Mouse (Mus musculus) left cerebral cortex, adult 8-10 months (tissue): ENCODE data around the gene Bag2. TPM values are rescaled to one million over a fixed set of nuclear protein-coding genes. Genes with fewer than 3 reads are reported as not detected.

Source experiments
- DNase-seq, 2 experiments: peaks; one replicate each; pipeline ENCODE4 v3.0.0; 2022; ENCODE audit warnings: low spot score in 2 of 2
- total RNA-seq, 4 experiments: library from RNA; stranded (reverse); gene quantifications; 2 replicates each; pipeline ENCODE4 v1.2.4; 2022

Bag2 gene
- 10 to 100 TPM in 1 of 4 experiments, 1 to 10 TPM in 3; 9.5 to 10.1 (median 9.6) TPM for total RNA-seq

GRCm38 (mm10) chr1:33757491-33758041 lies at the start of gene Bag2:
Gene Bag2 (minus strand): TSS chr1:33757795.
- DNase-seq, result peak in 1 of 2 experiments; percentile 48

- DNase-seq, result no peak
Measured at GRCm38 (mm10) chr1:33803323-33803722, 45.7 kb upstream of the Bag2 start.

- DNase-seq, result no peak
Measured at GRCm38 (mm10) chr1:33799620-33800019, 42.0 kb upstream of the Bag2 start.

GRCm38 (mm10) chr1:33788493-33788892 lies 30.9 kb upstream of the Bag2 start:
- no peak for DNase-seq

GRCm38 (mm10) chr1:33788072-33788471 lies 30.5 kb upstream of the Bag2 start:
- DNase-seq, result no peak

GRCm38 (mm10) chr1:33784561-33784960 lies 27.0 kb upstream of the Bag2 start:
- no peak for DNase-seq

GRCm38 (mm10) chr1:33776175-33776611 lies 18.6 kb upstream of the Bag2 start:
- DNase-seq, result no peak

- DNase-seq, result no peak
Measured at GRCm38 (mm10) chr1:33772106-33772505, 14.5 kb upstream of the Bag2 start.

GRCm38 (mm10) chr1:33771621-33772020 lies 14.0 kb upstream of the Bag2 start:
- DNase-seq, result no peak

GRCm38 (mm10) chr1:33768827-33769226 lies 11.2 kb upstream of the Bag2 start:
- DNase-seq, result no peak

GRCm38 (mm10) chr1:33768091-33768787 lies 10.6 kb upstream of the Bag2 start:
- DNase-seq, result no peak

GRCm38 (mm10) chr1:33766520-33767508 lies 9.2 kb upstream of the Bag2 start:
- DNase-seq, result no peak

GRCm38 (mm10) chr1:33765468-33766080 lies 8.0 kb upstream of the Bag2 start:
- no peak for DNase-seq

- no peak for DNase-seq
Measured at GRCm38 (mm10) chr1:33763826-33764225, 6.2 kb upstream of the Bag2 start.

GRCm38 (mm10) chr1:33758488-33758887 lies 893 bp upstream of the Bag2 start:
- DNase-seq, result no peak

GRCm38 (mm10) chr1:33757033-33757413 lies 572 bp downstream of the Bag2 start:
- no peak for DNase-seq

GRCm38 (mm10) chr1:33756258-33757032 lies 1.1 kb downstream of the Bag2 start:
- DNase-seq, result no peak

GRCm38 (mm10) chr1:33755799-33756198 lies 1.8 kb downstream of the Bag2 start:
- no peak for DNase-seq

- DNase-seq, result no peak
Measured at GRCm38 (mm10) chr1:33754965-33755735, 2.4 kb downstream of the Bag2 start.

- DNase-seq, result no peak
Measured at GRCm38 (mm10) chr1:33754089-33754488, 3.5 kb downstream of the Bag2 start.
